Mouse (Mus musculus) adrenal gland, adult (tissue): ENCODE results near the gene Grhl1.

Experiments used
- DNase-seq, 2 experiments: peaks; one replicate each; pipeline ENCODE4 v3.0.0; 2022 to 2023; ENCODE audit warnings: low spot score in 1 of 2; ENCODE audit not compliant: inconsistent age in 2 of 2

The Grhl1 gene

GRCm38 (mm10) chr12:24571523-24572392 is at the start of gene Grhl1:
Gene Grhl1, plus strand, starts transcription at chr12:24572283.
- DNase-seq, result peak; percentile 96 to 98

- DNase-seq, result peak; percentile 86 to 88
These were observed 47.0 kb upstream of the Grhl1 start for GRCm38 (mm10) chr12:24525065-24525464.

GRCm38 (mm10) chr12:24536390-24536789 is 35.7 kb upstream of the Grhl1 start:
- DNase-seq, result peak in 1 of 2 experiments; percentile 46

- no peak for DNase-seq
These were observed 34.9 kb upstream of the Grhl1 start for GRCm38 (mm10) chr12:24537201-24537600.

- peak; percentile 65 to 83 for DNase-seq
These were observed 34.1 kb upstream of the Grhl1 start for GRCm38 (mm10) chr12:24537965-24538364.

GRCm38 (mm10) chr12:24541426-24542154 is 30.5 kb upstream of the Grhl1 start:
- no peak for DNase-seq

GRCm38 (mm10) chr12:24547686-24548085 is 24.4 kb upstream of the Grhl1 start:
- no peak for DNase-seq

- DNase-seq, result no peak
These were observed 23.2 kb upstream of the Grhl1 start for GRCm38 (mm10) chr12:24548885-24549284.

- DNase-seq, result no peak
These were observed 19.6 kb upstream of the Grhl1 start for GRCm38 (mm10) chr12:24552531-24552930.

- no peak for DNase-seq
These were observed 16.1 kb upstream of the Grhl1 start for GRCm38 (mm10) chr12:24555976-24556375.

GRCm38 (mm10) chr12:24563395-24563960 is 8.6 kb upstream of the Grhl1 start:
- no peak for DNase-seq

GRCm38 (mm10) chr12:24565311-24565710 is 6.8 kb upstream of the Grhl1 start:
- no peak for DNase-seq

GRCm38 (mm10) chr12:24567606-24568005 is 4.5 kb upstream of the Grhl1 start:
- DNase-seq, result no peak

- DNase-seq, result no peak
These were observed 565 bp downstream of the Grhl1 start for GRCm38 (mm10) chr12:24572421-24573274.

GRCm38 (mm10) chr12:24573275-24573580 is 1.1 kb downstream of the Grhl1 start:
- DNase-seq, result no peak

- no peak for DNase-seq
These were observed 2.8 kb downstream of the Grhl1 start for GRCm38 (mm10) chr12:24574870-24575269.

- no peak for DNase-seq
These were observed 8.4 kb downstream of the Grhl1 start for GRCm38 (mm10) chr12:24580452-24580851.

- no peak for DNase-seq
These were observed 9.1 kb downstream of the Grhl1 start for GRCm38 (mm10) chr12:24580996-24581683.

GRCm38 (mm10) chr12:24583653-24584052 is 11.6 kb downstream of the Grhl1 start:
- DNase-seq, result no peak

GRCm38 (mm10) chr12:24584835-24585234 is 12.8 kb downstream of the Grhl1 start:
- no peak for DNase-seq
